Mouse (Mus musculus): ENCODE measurements around the gene Tmem109.

The Tmem109 gene

GRCm38 (mm10) chr19:10904512-10904911 is 22.7 kb upstream of the Tmem109 start:
- ChIA-PET POLR2A (interaction anchor here in 3 of 4 experiments (0.8 to 6.7 kb wide), 10 partner anchors 9 to 298 kb away, joined by 3 to 49 read pairs (median 4); partner anchors contain the start of genes Prpf19 (in 3 of the 3), Ccdc86 (in 1 of the 3) and Tkfc (in 1 of the 3)), CTCF (interaction anchor here in 1 of 4 experiments (1.4 to 2.4 kb wide), 3 partner anchors 10 to 306 kb away, joined by 4 to 15 read pairs (median 5); no protein-coding TSS in a partner anchor)

DNA sequence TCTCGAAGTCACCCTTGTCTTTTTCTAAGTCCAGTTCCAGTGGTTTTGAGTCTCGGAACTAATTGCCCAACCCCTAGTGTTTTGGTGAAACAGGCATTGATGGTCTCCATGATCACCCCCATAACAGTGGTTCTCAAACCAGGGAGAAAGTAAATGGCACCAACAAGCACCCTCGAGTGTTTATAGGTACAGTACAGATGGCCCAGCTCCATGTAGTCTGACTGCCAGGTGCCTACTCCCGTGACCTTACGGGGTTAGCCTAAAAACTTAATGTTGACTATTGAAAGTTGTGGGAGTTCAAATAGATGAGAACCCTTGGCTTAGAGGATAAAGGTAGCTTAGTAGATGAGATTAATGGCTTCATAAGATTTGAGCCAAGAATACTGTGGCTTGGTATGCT is 19.2 kb upstream of the Tmem109 start:
- POLR2A ChIA-PET, result interaction anchor here in 1 of 4 experiments (1.1 kb wide), 1 partner anchor 16 kb away, joined by 3 read pairs; no protein-coding TSS in a partner anchor

GRCm38 (mm10) chr19:10900315-10900714 is 18.5 kb upstream of the Tmem109 start:
- CTCF ChIA-PET, result interaction anchor here in 2 of 4 experiments (0.7 to 2.1 kb wide), 3 partner anchors 79 to 191 kb away, joined by 3 to 7 read pairs (median 6); no protein-coding TSS in a partner anchor

More for the DNA sequence above, 19.2 kb upstream of the Tmem109 start:
- CTCF ChIA-PET, result interaction anchor here in 1 of 4 experiments (2.1 kb wide), 1 partner anchor 78 kb away, joined by 6 read pairs; no protein-coding TSS in a partner anchor

DNA sequence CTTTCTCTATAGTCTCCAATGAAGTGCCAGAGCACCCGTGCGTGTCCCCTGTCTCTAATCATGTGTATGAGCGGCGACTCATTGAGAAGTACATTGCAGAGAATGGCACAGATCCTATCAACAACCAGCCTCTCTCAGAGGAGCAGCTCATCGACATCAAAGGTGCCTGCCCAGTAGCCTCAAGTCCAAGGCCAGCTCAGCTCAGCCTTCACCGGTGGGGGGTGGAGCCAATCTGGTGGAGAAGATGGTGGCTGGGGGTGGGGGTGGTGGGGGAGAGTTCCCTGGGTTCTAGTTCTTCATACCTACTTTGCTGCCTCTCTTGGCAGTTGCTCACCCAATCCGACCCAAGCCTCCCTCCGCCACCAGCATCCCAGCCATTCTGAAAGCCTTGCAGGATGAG is 15.7 kb upstream of the Tmem109 start:
- POLR2A ChIA-PET, result interaction anchor here in 3 of 4 experiments (0.6 to 4.2 kb wide), 9 partner anchors 9 to 82 kb away, joined by 3 to 49 read pairs (median 3); partner anchors contain the start of gene Ccdc86 (in 1 of the 3)
- CTCF ChIA-PET, result interaction anchor here in 2 of 4 experiments (0.6 to 1.7 kb wide), 3 partner anchors 8 to 10 kb away, joined by 3 to 5 read pairs (median 3); no protein-coding TSS in a partner anchor

More at GRCm38 (mm10) chr19:10900315-10900714, 18.5 kb upstream of the Tmem109 start:
- POLR2A ChIA-PET, result interaction anchor here in 2 of 4 experiments (0.5 to 1.9 kb wide), 7 partner anchors 8 to 41 kb away, joined by 3 to 6 read pairs (median 4); partner anchors contain the start of gene Tmem132a (in 1 of the 2)

GRCm38 (mm10) chr19:10896849-10897248 is 15.0 kb upstream of the Tmem109 start:
- ChIA-PET CTCF (interaction anchor here (0.6 to 1.7 kb wide), 7 partner anchors 9 to 83 kb away, joined by 3 to 5 read pairs (median 3); partner anchors contain the start of gene Ptgdr2 (in 1 of the 4)), POLR2A (interaction anchor here in 3 of 4 experiments (0.6 to 4.2 kb wide), 18 partner anchors 10 to 352 kb away, joined by 3 to 49 read pairs (median 4); partner anchors contain the start of genes Ccdc86 (in 1 of the 3), Cyb561a3 (in 1 of the 3), Ddb1 (in 1 of the 3) and Tkfc (in 1 of the 3))

DNA sequence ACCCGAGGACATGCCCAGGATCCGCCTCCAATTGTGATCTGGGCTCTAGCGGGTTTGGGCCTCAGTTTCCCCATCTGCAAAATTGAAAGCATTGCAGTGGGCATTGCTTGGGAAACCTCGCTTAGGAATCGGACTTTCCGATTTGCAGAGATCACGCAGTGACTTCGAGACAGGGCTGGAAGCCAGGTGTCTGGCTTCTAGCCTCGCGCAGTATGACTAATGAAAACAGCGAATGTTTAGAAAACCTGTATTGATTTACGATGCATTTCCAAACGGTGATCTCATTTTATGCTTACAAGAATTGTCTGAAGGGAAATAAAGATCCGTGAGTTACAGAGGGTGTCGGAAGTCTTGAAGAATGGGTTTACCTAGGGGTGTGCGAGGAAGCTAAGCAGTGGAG is 13.9 kb upstream of the Tmem109 start:
- ChIA-PET POLR2A (interaction anchor here (0.6 to 4.2 kb wide), 52 partner anchors 9 to 618 kb away, joined by 3 to 49 read pairs (median 4); partner anchors contain the start of genes Ccdc86 (in 2 of the 4), Cyb561a3 (in 2 of the 4), Ddb1 (in 2 of the 4) and Sdhaf2 (in 2 of the 4)), CTCF (interaction anchor here in 3 of 4 experiments (0.7 to 2.1 kb wide), 13 partner anchors 10 to 186 kb away, joined by 3 to 14 read pairs (median 5); partner anchors contain the start of genes Ccdc86 (in 1 of the 3) and Ptgdr2 (in 1 of the 3))

GRCm38 (mm10) chr19:10895016-10895528 is 13.3 kb upstream of the Tmem109 start, which contains the start of gene Prpf19:
Gene Prpf19 (plus strand): TSS chr19:10895231.
- POLR2A ChIA-PET, result interaction anchor here (0.5 to 4.2 kb wide), 77 partner anchors 9 to 1593 kb away, joined by 3 to 49 read pairs (median 4); partner anchors contain the start of genes Ccdc86 (in 2 of the 4), Ms4a10 (in 2 of the 4), Ptgdr2 (in 2 of the 4) and Sdhaf2 (in 2 of the 4)
- CTCF ChIA-PET, result interaction anchor here (0.6 to 2.1 kb wide), 23 partner anchors 10 to 1903 kb away, joined by 3 to 14 read pairs (median 4); partner anchors contain the start of genes Ccdc86 (in 1 of the 4), Fads1 (in 1 of the 4) and Pga5 (in 1 of the 4)

GRCm38 (mm10) chr19:10892201-10892600 is 10.4 kb upstream of the Tmem109 start:
- POLR2A ChIA-PET, result interaction anchor here in 1 of 4 experiments (0.6 kb wide), 1 partner anchor 10 kb away, joined by 3 read pairs; no protein-coding TSS in a partner anchor
- CTCF ChIA-PET, result interaction anchor here in 1 of 4 experiments (1.0 kb wide), 1 partner anchor 45 kb away, joined by 4 read pairs; the partner anchor contains the start of gene Ptgdr2

- ChIA-PET POLR2A (interaction anchor here (0.5 to 2.9 kb wide), 16 partner anchors 12 to 398 kb away, joined by 3 to 14 read pairs (median 3); partner anchors contain the start of gene Prpf19 (in 2 of the 4)), CTCF (interaction anchor here in 3 of 4 experiments (0.6 to 1.5 kb wide), 8 partner anchors 12 to 720 kb away, joined by 3 to 8 read pairs (median 4); no protein-coding TSS in a partner anchor)
Observed at GRCm38 (mm10) chr19:10880975-10881425, 801 bp downstream of the Tmem109 start.

DNA sequence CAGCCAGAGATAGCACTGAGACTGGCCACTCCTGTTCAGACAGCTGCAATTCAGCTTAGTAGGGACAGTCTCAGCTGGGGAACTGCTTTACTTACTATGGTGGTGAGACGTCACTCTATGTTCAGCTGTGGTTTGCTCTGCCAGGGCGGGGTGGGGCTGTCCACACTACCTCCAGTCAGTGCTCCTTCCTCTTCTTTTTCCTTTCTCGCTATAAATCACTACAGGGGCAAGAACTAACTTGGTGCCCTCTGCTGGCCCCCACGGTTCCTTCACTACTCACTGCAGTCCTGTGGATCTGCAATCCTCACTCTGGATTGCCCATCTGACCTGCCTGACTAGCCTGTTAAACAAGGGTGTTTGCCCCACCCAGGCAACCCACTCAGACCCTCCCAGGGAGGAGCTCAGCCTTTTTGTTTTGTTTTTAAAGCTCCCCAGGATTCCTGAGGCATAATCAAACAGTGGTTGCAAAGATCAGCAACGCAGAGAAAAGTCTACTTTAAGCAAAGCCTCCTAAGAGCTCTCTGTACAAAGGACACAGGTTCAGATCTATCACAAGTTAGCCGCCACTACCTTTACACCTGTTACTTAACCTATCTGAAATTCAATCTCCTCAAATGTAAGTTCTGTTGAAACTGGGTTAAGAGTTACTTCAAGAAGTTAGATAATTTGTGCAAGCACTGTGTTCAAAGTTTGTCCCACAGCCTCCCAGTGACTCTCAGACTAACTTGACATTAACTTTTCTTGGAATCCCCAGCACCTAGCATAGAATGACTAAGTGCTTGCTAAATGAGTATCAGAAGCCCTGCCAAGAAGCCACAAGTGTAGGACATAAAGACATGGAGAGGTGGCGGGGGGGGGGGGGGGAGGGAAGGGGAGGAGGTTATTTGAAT is 1.5 kb downstream of the Tmem109 start:
- CTCF ChIA-PET, result interaction anchor here (0.5 to 1.4 kb wide), 9 partner anchors 10 to 721 kb away, joined by 3 to 8 read pairs (median 4); partner anchors contain the start of gene Tkfc (in 1 of the 4)
- POLR2A ChIA-PET, result interaction anchor here (0.5 to 2.9 kb wide), 14 partner anchors 12 to 397 kb away, joined by 3 to 14 read pairs (median 3); partner anchors contain the start of gene Prpf19 (in 2 of the 4)

- POLR2A ChIA-PET, result interaction anchor here in 3 of 4 experiments (0.6 to 1.0 kb wide), 6 partner anchors 8 to 1131 kb away, joined by 3 to 5 read pairs (median 3); partner anchors contain the start of genes Prpf19 (in 1 of the 3) and Tmem132a (in 1 of the 3)
Observed at GRCm38 (mm10) chr19:10878201-10878837, 3.5 kb downstream of the Tmem109 start.

DNA sequence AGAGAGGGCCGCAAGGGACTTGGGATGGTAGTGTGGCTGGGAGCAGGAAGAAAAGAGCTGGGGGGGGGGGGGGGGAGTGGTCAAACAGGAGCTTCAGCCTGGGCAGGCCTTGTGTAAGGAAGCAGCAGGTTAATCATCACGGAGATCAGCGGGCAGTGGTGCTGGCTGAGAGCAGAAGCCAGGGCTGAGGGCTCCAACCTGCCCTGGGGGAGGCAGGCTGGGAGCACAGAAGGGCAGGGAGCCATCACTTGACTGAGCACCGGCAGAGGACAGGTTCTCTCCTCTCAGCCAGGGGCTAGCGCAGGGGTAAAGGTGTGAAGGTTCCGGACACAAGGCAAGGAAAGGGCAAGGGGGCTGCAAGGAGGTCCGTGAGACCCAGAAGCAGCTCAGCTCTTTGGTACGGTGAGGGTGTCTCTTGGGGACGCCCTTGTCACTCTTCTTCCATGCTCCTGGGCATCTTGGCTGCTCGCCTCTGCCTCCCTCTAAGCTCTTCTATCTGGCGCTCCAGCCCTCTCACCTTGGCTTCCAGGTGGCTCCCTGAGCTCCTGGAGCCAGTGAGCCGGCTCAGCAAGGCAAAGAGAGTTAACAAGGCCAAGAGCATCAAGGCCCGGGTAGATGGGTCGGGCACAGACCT is 10.4 kb downstream of the Tmem109 start:
- ChIA-PET CTCF (no interaction called here), POLR2A (interaction anchor here in 2 of 4 experiments (0.8 to 1.3 kb wide), 2 partner anchors 10 to 157 kb away, joined by 3 read pairs; no protein-coding TSS in a partner anchor)

More at GRCm38 (mm10) chr19:10878201-10878837, 3.5 kb downstream of the Tmem109 start:
- CTCF ChIA-PET, result interaction anchor here in 2 of 4 experiments (0.5 to 1.3 kb wide), 4 partner anchors 10 to 760 kb away, joined by 3 to 7 read pairs (median 4); no protein-coding TSS in a partner anchor

GRCm38 (mm10) chr19:10870676-10871075 is 11.1 kb downstream of the Tmem109 start:
- POLR2A ChIA-PET, result interaction anchor here in 2 of 4 experiments (1.3 to 1.6 kb wide), 2 partner anchors 8 to 25 kb away, joined by 3 to 5 read pairs; partner anchors contain the start of gene Prpf19 (in 1 of the 2)
- CTCF ChIA-PET, result interaction anchor here in 1 of 4 experiments (1.2 kb wide), 1 partner anchor 351 kb away, joined by 3 read pairs; no protein-coding TSS in a partner anchor

DNA sequence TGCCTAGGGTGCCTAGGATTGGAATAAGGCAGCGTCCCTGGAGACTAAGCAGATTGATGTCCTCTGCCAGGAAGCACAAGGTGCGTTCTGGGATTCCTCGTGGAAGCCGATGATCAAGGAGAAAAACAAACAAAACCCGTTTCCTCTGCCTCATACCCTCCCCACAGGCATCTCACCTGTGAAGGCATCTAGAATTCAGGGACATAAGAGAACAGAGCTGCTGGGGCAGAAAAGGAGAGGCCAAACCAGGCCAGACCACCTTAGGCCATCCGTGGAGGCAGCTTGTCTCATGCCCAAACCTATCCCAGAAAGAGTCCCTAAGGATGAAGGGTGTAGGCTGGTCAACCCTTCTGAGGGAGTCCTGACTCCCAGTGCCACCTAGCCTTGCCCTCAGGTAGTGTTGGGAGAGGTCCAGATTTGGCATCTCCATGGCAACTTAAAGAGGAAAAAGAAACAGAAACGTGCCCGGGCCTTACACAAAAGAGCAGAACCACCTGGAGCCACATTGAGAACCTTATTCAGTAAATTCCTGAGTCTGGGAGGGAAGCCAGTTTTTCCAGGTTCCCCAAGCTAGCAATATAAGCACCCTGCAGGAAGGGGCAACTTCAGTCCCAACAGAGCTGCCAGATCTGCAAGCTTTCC is 11.8 kb downstream of the Tmem109 start, which contains the start of gene Tmem132a:
Gene Tmem132a (minus strand): TSS at position 55 of the 642 bp plus-strand sequence.
- POLR2A ChIA-PET, result interaction anchor here in 2 of 4 experiments (0.6 to 1.9 kb wide), 6 partner anchors 8 to 32 kb away, joined by 3 to 5 read pairs (median 4); partner anchors contain the start of gene Prpf19 (in 2 of the 2)
- CTCF ChIA-PET, result interaction anchor here in 2 of 4 experiments (0.7 to 1.2 kb wide), 2 partner anchors 51 to 350 kb away, joined by 3 to 4 read pairs; no protein-coding TSS in a partner anchor

Data from embryonic stem cell, embryonic (primary cell).